Mouse (Mus musculus): Measurements from ENCODE around the gene Slc7a8. TPM values are rescaled to one million over a fixed set of nuclear protein-coding genes. Genes with fewer than 3 reads are reported as not detected.
A peak's percentile ranks its signal among the peaks of the same experiment; 100 is the strongest.
"Not testable (repeated sequence)": the region's sequence is repeated elsewhere in the genome, so short reads cannot be mapped to it uniquely, and the experiment has no call there.

Gene Slc7a8
- total and polyA plus RNA-seq, 3 experiments: 54.9 to 325 (median 199) TPM

GRCm38 (mm10) chr14:54776768-54777167, 5.0 kb downstream of the Slc7a8 start:
- TF ChIP-seq TAL1 (conservative IDR thresholded peaks at IDR 0.05; ENCODE audit: low read depth, low read length) (peak; percentile 48; the same call in 1 of the 2 replicates), GATA1 (IDR thresholded peaks at IDR 0.05; ENCODE audit: borderline replicate concordance, low read length) (no peak)
- no peak for ATAC-seq (ENCODE audit: extremely low read depth, insufficient number of reproducible peaks, low FRiP score, poor library complexity, severe bottlenecking)
- H3K4me3 ChIP-seq (ENCODE audit: low read depth, low read length): peak overlapping the region; percentile 37; the same call in 1 of the 2 replicates
- H3K9me3 ChIP-seq (replicated peaks): no peaks in the 10 kb centered on the region
- peaks cover 80% of the 10 kb centered on the region for H3K4me1 ChIP-seq (ENCODE audit: insufficient read depth, low read depth, low read length)
- DNase-seq (ENCODE audit: low spot score): no peak
- H3K36me3 ChIP-seq (replicated peaks): peaks cover 72% of the 10 kb centered on the region
- no peaks in the 10 kb centered on the region for H3K27me3 ChIP-seq (ENCODE audit: insufficient read depth, low read length)

- TF ChIP-seq GATA2 (IDR thresholded peaks at IDR 0.05; ENCODE audit: borderline replicate concordance, low read depth, low read length): no peak
- no peak for TF ChIP-seq POLR2AphosphoS5 (IDR thresholded peaks at IDR 0.05; ENCODE audit: insufficient replicate concordance, low read depth, low read length)
- TF ChIP-seq GATA1 (IDR thresholded peaks at IDR 0.05; ENCODE audit: borderline replicate concordance, low read length): no peak
- no peak for TF ChIP-seq CTCF (IDR thresholded peaks at IDR 0.05; ENCODE audit: low read depth, low read length)
- TF ChIP-seq TAL1 (conservative IDR thresholded peaks at IDR 0.05; ENCODE audit: low read depth, low read length): no peak
- Histone ChIP-seq H3K4me1 (ENCODE audit: insufficient read depth, low read depth, low read length) (peaks cover 82% of the 10 kb centered on the region), H3K9me3 (replicated peaks) (no peaks in the 10 kb centered on the region), H3K36me3 (replicated peaks) (peaks cover 81% of the 10 kb centered on the region), H3K4me3 (ENCODE audit: low read depth, low read length) (no peak overlapping the region; the same call in 1 of the 2 replicates), H3K27me3 (ENCODE audit: insufficient read depth, low read length) (no peaks in the 10 kb centered on the region)
- no peak for ATAC-seq (ENCODE audit: extremely low read depth, insufficient number of reproducible peaks, low FRiP score, poor library complexity, severe bottlenecking)
- DNase-seq (ENCODE audit: low spot score): peak; percentile 25
Measured at GRCm38 (mm10) chr14:54775534-54776041, 6.2 kb downstream of the Slc7a8 start.

- ATAC-seq (ENCODE audit: extremely low read depth, insufficient number of reproducible peaks, low FRiP score, poor library complexity, severe bottlenecking): no peak
- H3K4me3 ChIP-seq (ENCODE audit: low read depth, low read length): no peak overlapping the region; the same call in 1 of the 2 replicates
- DNase-seq (ENCODE audit: low spot score): no peak
Measured at GRCm38 (mm10) chr14:54772333-54772856, 9.4 kb downstream of the Slc7a8 start.

GRCm38 (mm10) chr14:54770373-54770772, 11.4 kb downstream of the Slc7a8 start:
- H3K36me3 ChIP-seq (replicated peaks): peaks cover 79% of the 10 kb centered on the region
- no peak overlapping the region for H3K4me3 ChIP-seq (ENCODE audit: low read depth, low read length)
- no peaks in the 10 kb centered on the region for H3K27me3 ChIP-seq (ENCODE audit: insufficient read depth, low read length)
- TF ChIP-seq GATA2 (IDR thresholded peaks at IDR 0.05; ENCODE audit: borderline replicate concordance, low read depth, low read length) (no peak), TAL1 (conservative IDR thresholded peaks at IDR 0.05; ENCODE audit: low read depth, low read length) (no peak)
- ATAC-seq (ENCODE audit: extremely low read depth, insufficient number of reproducible peaks, low FRiP score, poor library complexity, severe bottlenecking) (no peak), DNase-seq (ENCODE audit: low spot score) (no peak)
- H3K9me3 ChIP-seq (replicated peaks): no peaks in the 10 kb centered on the region
- peaks cover 65% of the 10 kb centered on the region for H3K4me1 ChIP-seq (ENCODE audit: insufficient read depth, low read depth, low read length)

More at GRCm38 (mm10) chr14:54772333-54772856, 9.4 kb downstream of the Slc7a8 start:
- no peak for TF ChIP-seq CTCF (IDR thresholded peaks at IDR 0.05; ENCODE audit: low read depth, low read length)
- TF ChIP-seq TAL1 (conservative IDR thresholded peaks at IDR 0.05; ENCODE audit: low read depth, low read length): no peak
- TF ChIP-seq GATA1 (IDR thresholded peaks at IDR 0.05; ENCODE audit: borderline replicate concordance, low read length): no peak
- no peak for TF ChIP-seq POLR2AphosphoS5 (IDR thresholded peaks at IDR 0.05; ENCODE audit: insufficient replicate concordance, low read depth, low read length)
- Histone ChIP-seq H3K27me3 (ENCODE audit: insufficient read depth, low read length) (no peaks in the 10 kb centered on the region), H3K9me3 (replicated peaks) (no peaks in the 10 kb centered on the region), H3K36me3 (replicated peaks) (peaks cover 85% of the 10 kb centered on the region), H3K4me1 (ENCODE audit: insufficient read depth, low read depth, low read length) (peaks cover 75% of the 10 kb centered on the region)

GRCm38 (mm10) chr14:54769068-54769425, 12.7 kb downstream of the Slc7a8 start:
- Histone ChIP-seq H3K36me3 (replicated peaks) (peaks cover 72% of the 10 kb centered on the region), H3K4me3 (ENCODE audit: low read depth, low read length) (no peak overlapping the region), H3K9me3 (replicated peaks) (no peaks in the 10 kb centered on the region), H3K27me3 (ENCODE audit: insufficient read depth, low read length) (no peaks in the 10 kb centered on the region), H3K4me1 (ENCODE audit: insufficient read depth, low read depth, low read length) (peaks cover 60% of the 10 kb centered on the region)
- DNase-seq (ENCODE audit: low spot score) (no peak), ATAC-seq (ENCODE audit: extremely low read depth, insufficient number of reproducible peaks, low FRiP score, poor library complexity, severe bottlenecking) (no peak)
- no peak for TF ChIP-seq TAL1 (conservative IDR thresholded peaks at IDR 0.05; ENCODE audit: low read depth, low read length)
- no peak for TF ChIP-seq GATA2 (IDR thresholded peaks at IDR 0.05; ENCODE audit: borderline replicate concordance, low read depth, low read length)
- TF ChIP-seq CTCF (IDR thresholded peaks at IDR 0.05; ENCODE audit: low read depth, low read length): no peak
- no peak for TF ChIP-seq POLR2AphosphoS5 (IDR thresholded peaks at IDR 0.05; ENCODE audit: insufficient replicate concordance, low read depth, low read length)
- TF ChIP-seq GATA1 (IDR thresholded peaks at IDR 0.05; ENCODE audit: borderline replicate concordance, low read length): no peak

- TF ChIP-seq TAL1 (conservative IDR thresholded peaks at IDR 0.05; ENCODE audit: low read depth, low read length) (no peak), GATA1 (IDR thresholded peaks at IDR 0.05; ENCODE audit: borderline replicate concordance, low read length) (no peak)
- DNase-seq (ENCODE audit: low spot score) (no peak), ATAC-seq (ENCODE audit: extremely low read depth, insufficient number of reproducible peaks, low FRiP score, poor library complexity, severe bottlenecking) (peak; percentile 28; the same call in 1 of the 2 replicates)
- H3K9me3 ChIP-seq (replicated peaks): no peaks in the 10 kb centered on the region
- H3K36me3 ChIP-seq (replicated peaks): peaks cover 67% of the 10 kb centered on the region
- no peaks in the 10 kb centered on the region for H3K27me3 ChIP-seq (ENCODE audit: insufficient read depth, low read length)
- H3K4me1 ChIP-seq (ENCODE audit: insufficient read depth, low read depth, low read length): peaks cover 55% of the 10 kb centered on the region
- no peak overlapping the region for H3K4me3 ChIP-seq (ENCODE audit: low read depth, low read length)
Measured at GRCm38 (mm10) chr14:54768314-54769067, 13.3 kb downstream of the Slc7a8 start.

- H3K27me3 ChIP-seq (ENCODE audit: insufficient read depth, low read length); H3K9me3 ChIP-seq (replicated peaks); H3K4me3 ChIP-seq (ENCODE audit: low read depth, low read length); ATAC-seq (ENCODE audit: extremely low read depth, insufficient number of reproducible peaks, low FRiP score, poor library complexity, severe bottlenecking); DNase-seq (ENCODE audit: low spot score): not testable (repeated sequence)
- Histone ChIP-seq H3K4me1 (ENCODE audit: insufficient read depth, low read depth, low read length) (peaks cover 52% of the 10 kb centered on the region), H3K36me3 (replicated peaks) (peaks cover 59% of the 10 kb centered on the region)
Measured at GRCm38 (mm10) chr14:54766937-54767336, 14.8 kb downstream of the Slc7a8 start.

Measured in G1E (cell line).